Mouse (Mus musculus): ENCODE results near the gene Ermp1.

DNA sequence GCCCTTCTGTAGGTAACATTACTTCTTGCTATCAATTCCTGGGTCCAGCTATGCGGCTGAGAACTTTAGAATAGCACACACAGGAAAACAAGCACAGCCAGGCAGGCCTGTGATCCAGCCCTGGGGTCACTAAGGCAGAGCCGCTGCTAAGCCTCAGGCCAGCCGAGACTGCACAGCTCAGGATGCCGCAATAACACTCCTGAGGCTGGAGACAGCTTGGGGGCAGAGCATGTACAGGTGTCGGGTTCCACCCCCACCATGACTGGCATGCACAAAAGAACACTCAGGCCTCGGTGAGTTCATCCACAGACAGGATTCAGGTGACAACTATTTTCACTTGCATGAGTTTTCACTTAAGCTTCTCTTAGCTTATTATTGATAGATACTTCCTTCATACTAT is 6.0 kb downstream of the Ermp1 start:
- TF ChIP-seq POLR2A (IDR thresholded peaks at IDR 0.05; ENCODE audit: control insufficient read depth, low read depth, low read length) (no peak), CTCF (IDR thresholded peaks at IDR 0.05; ENCODE audit: control insufficient read depth, insufficient read depth, insufficient replicate concordance, low read depth, low read length) (no peak)

All from testis, adult 2 months (tissue).